Mouse (Mus musculus) liver, postnatal 0 days (tissue): ENCODE data around the gene Chd9.

Experiments used
- CTCF ChIP-seq: sonication (generic); IDR thresholded peaks from 2 replicates; pipeline ENCODE4 v1.5.1; 2016; ENCODE audit warnings: antibody characterized with exemption, low read depth
- EP300 ChIP-seq: IDR thresholded peaks from 2 replicates; pipeline ENCODE4 v1.6.1; 2016; ENCODE audit warnings: antibody characterized with exemption, low read depth, mild to moderate bottlenecking

- no peak for TF ChIP-seq CTCF
- no peak for TF ChIP-seq EP300
Measured at GRCm38 (mm10) chr8:91089601-91090000, 261.4 kb downstream of the Chd9 start.
